Mouse (Mus musculus) heart, embryonic 14.5 days (tissue): ENCODE data around the gene Disp1. TPM values are rescaled to one million over a fixed set of nuclear protein-coding genes. Genes with fewer than 3 reads are reported as not detected.

ENCODE experiments used
- ATAC-seq: fragments of 200-750 bp; cut with Nextera tagmentation; 2 replicates; pipeline ENCODE4 v1.8.0; 2017; ENCODE audit warnings: low read depth, moderate TSS enrichment; ENCODE audit not compliant: insufficient number of reproducible peaks, insufficient read depth, low FRiP score
- H3K27ac ChIP-seq, 2 experiments: fragments of 200-500 bp in 1 of 2; fragments of 300-500 bp in 1 of 2; sonication (generic) in 1 of 2; replicated peaks in 1 of 2; 2 replicates each; pipeline ENCODE4 v1.5.1; 2012 to 2014; ENCODE audit warnings: low read depth in 2 of 2, low read length in 2 of 2, control low read depth in 1 of 2, mild to moderate bottlenecking in 1 of 2, mixed read lengths in 1 of 2; ENCODE audit not compliant: control insufficient read depth in 1 of 2, insufficient read depth in 1 of 2
- H3K27me3 ChIP-seq: fragments of 300-500 bp; sonication (generic); 2 replicates; pipeline ENCODE4 v1.6.1; 2014; ENCODE audit warnings: mild to moderate bottlenecking, low read length, control low read depth; ENCODE audit not compliant: control insufficient read depth, insufficient read depth
- H3K36me3 ChIP-seq: fragments of 300-500 bp; sonication (generic); 2 replicates; pipeline ENCODE4 v1.6.1; 2014; ENCODE audit warnings: mild to moderate bottlenecking, control low read depth, low read length, mixed read lengths; ENCODE audit not compliant: control insufficient read depth, insufficient read depth
- H3K4me1 ChIP-seq, 2 experiments: fragments of 200-500 bp in 1 of 2; fragments of 300-500 bp in 1 of 2; sonication (generic) in 1 of 2; 2 replicates each; pipeline ENCODE4 v1.6.1; 2012 to 2014; ENCODE audit warnings: low read length in 2 of 2, control low read depth in 1 of 2, mixed read lengths in 1 of 2; ENCODE audit not compliant: control insufficient read depth in 2 of 2, insufficient read depth in 2 of 2
- H3K4me2 ChIP-seq: fragments of 300-500 bp; sonication (generic); 2 replicates; pipeline ENCODE4 v1.6.1; 2014; ENCODE audit warnings: mild to moderate bottlenecking, low read length
- H3K4me3 ChIP-seq, 2 experiments: fragments of 200-500 bp in 1 of 2; fragments of 300-500 bp in 1 of 2; sonication (generic) in 1 of 2; 2 replicates each; pipeline ENCODE4 v1.5.1; 2012 to 2014; ENCODE audit warnings: low read length in 2 of 2, mild to moderate bottlenecking in 2 of 2, control low read depth in 1 of 2, low read depth in 1 of 2, moderate library complexity in 1 of 2; ENCODE audit not compliant: control insufficient read depth in 1 of 2, insufficient read depth in 1 of 2
- H3K9ac ChIP-seq: fragments of 300-500 bp; sonication (generic); 2 replicates; pipeline ENCODE4 v1.6.1; 2014; ENCODE audit warnings: mild to moderate bottlenecking, low read length
- H3K9me3 ChIP-seq: fragments of 300-500 bp; sonication (generic); 2 replicates; pipeline ENCODE4 v1.6.1; 2016; ENCODE audit warnings: low read length, control low read depth; ENCODE audit not compliant: control insufficient read depth
- WGBS: fragments of 180-500 bp; shearing (Covaris S2); extraction: QIAGEN DNeasy Blood & Tissue Kit; methylation state at CpG from one replicate; pipeline ENCODE4 v1.1.7; 2014; 5-methylcytosine and 5-hydroxymethylcytosine counted together
- polyA plus RNA-seq: library from polyadenylated mRNA; unstranded; fragments of >200 nt; fragmentation: Nextera tagmentation; extraction: Ambion mirVana; gene quantifications from 2 replicates; pipeline ENCODE4 v1.2.1, GENCODE M21; 2014

Gene Disp1
- polyA plus RNA-seq, 1 experiment from 2014 or later, result 10.8 TPM

DNA sequence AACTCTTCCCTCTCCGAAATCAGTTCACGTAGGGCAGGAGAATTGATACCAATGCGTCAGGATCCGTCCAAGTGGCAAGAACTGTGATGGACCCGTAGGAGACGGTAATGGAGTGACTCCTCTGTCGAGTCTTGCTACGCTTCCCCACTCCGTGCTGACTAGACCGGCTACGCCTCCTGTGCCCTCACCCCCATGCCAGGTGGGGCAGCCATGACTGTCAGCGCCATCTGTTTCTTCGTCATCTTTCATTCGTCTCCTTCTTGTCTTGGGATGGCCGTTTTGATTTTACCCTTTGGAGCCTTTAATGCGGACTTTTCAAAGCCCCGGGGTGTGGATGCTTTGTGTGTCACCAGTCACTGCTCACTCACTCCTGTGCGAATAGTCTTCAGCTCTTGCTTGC, 26.6 kb downstream of the Disp1 start:
- Histone ChIP-seq H3K36me3 (0 out of 2 replicates have a peak, but pooled peaks cover 4% of the 10 kb centered on the region), H3K27me3 (no peaks in the 10 kb centered on the region), H3K27ac (no peak overlapping the region), H3K9ac (no peak overlapping the region), H3K4me3 (no peak overlapping the region), H3K4me2 (no peak overlapping the region), H3K4me1 (peaks cover 20 to 42% of the 10 kb centered on the region in 2 experiments), H3K9me3 (no peaks in the 10 kb centered on the region)
- ATAC-seq, result no peak
- 93% methylated on average over 18 of the region's 18 CpGs for WGBS

DNA sequence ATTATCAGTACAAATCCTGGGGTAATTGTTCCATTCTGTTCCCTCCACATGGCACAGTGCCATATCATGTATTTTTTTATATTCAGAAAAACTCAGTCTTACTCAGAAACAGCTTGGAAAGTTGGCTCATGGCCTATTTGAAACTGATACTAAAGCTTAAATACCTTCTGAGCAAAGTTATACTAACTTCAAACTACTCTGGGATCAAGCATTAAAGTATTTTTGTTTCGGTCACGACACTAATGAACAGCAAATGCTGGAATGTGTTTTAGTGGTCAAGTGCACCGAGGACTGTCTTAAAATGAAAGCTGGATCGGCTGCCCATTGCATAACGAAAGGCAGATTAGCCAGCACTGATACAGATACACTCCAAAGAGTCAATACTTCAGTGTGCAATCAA, 27.2 kb downstream of the Disp1 start:
- H3K36me3 ChIP-seq, result 0 out of 2 replicates have a peak, but pooled peaks cover under 1% of the 10 kb centered on the region
- WGBS, result 44% methylated on average over 5 of the region's 5 CpGs
- H3K4me2 ChIP-seq, result peak overlapping the region; percentile 42
- H3K27ac ChIP-seq, result no peak overlapping the region
- no peaks in the 10 kb centered on the region for H3K27me3 ChIP-seq
- H3K9me3 ChIP-seq, result no peaks in the 10 kb centered on the region
- H3K9ac ChIP-seq, result no peak overlapping the region
- H3K4me1 ChIP-seq, result peaks cover 24 to 48% of the 10 kb centered on the region in 2 experiments
- ATAC-seq, result no peak
- H3K4me3 ChIP-seq, result no peak overlapping the region

GRCm38 (mm10) chr1:183191398-183191797, 29.9 kb downstream of the Disp1 start:
- no peaks in the 10 kb centered on the region for H3K27me3 ChIP-seq
- 63% methylated on average over 10 of the region's 10 CpGs for WGBS
- no peak overlapping the region for H3K4me3 ChIP-seq
- H3K9ac ChIP-seq, result no peak overlapping the region
- no peak overlapping the region for H3K27ac ChIP-seq
- no peak for ATAC-seq
- H3K9me3 ChIP-seq, result no peaks in the 10 kb centered on the region
- no peak overlapping the region for H3K4me2 ChIP-seq
- no peaks in the 10 kb centered on the region for H3K36me3 ChIP-seq
- H3K4me1 ChIP-seq, result peaks cover 32 to 71% of the 10 kb centered on the region in 2 experiments

DNA sequence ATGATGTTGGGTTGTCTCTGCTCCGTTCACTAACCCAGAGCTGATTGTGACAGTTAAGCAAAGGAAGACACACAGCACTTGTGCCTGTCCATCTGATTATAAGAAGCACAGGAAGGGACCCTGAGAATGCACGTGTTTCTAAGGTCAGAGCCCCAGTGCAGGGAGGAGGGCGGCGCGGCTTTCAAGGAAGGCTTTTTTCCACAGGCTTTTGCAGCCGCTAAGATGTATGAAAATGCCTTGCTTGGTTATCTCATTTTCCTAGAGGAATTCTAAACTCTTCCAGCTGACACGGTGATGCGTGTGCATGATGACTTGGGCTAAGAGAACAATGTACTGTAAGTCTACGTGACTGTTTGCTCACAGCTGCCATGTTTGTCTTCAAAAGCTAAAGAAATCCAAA, 30.9 kb downstream of the Disp1 start:
- H3K4me2 ChIP-seq, result no peak overlapping the region
- H3K27ac ChIP-seq, result no peak overlapping the region; a peak in 1 of 4 replicates

DNA sequence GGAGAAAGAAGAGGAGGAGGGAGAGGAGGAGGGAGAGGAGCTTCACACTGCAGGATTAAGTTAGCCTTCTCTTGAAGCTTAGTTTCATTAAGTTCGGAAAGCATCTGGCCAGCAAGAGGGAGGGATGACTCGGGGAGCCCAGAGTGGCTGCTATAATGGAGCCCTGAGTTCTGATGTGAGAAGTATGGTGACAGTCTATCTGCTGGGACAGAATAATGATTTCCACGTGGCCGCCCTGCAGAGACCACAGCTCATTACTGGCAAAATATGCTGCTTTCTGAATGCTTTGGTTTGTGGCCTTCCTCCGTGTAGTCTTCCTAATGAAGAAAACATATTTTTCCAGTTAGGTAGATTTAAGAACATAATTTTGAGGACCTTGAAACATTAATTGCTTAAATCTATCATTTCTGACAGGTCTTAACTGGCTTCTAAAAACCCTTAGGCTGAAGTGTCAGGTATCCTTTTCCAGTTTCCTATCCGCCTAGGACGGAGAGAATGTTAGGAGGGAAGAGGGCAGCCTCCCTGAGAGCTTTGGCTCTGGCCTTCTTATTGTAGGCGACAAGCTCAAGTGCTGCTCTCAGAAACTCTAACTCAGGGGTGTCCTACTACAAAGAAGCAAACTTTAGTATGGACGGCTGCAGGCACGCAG, 32.2 kb downstream of the Disp1 start:
- Histone ChIP-seq H3K36me3 (no peaks in the 10 kb centered on the region), H3K9me3 (no peaks in the 10 kb centered on the region), H3K4me3 (no peak overlapping the region), H3K27ac (peak overlapping the region; percentile 39 to 51; a peak in 3 of 4 replicates), H3K9ac (peak overlapping the region; percentile 36; the same call in 1 of the 2 replicates), H3K27me3 (no peaks in the 10 kb centered on the region), H3K4me2 (no peak overlapping the region; the same call in 1 of the 2 replicates), H3K4me1 (peaks cover 38 to 65% of the 10 kb centered on the region in 2 experiments)
- WGBS, result 42% methylated on average over 10 of the region's 10 CpGs
- ATAC-seq, result no peak

More for the DNA sequence above, 30.9 kb downstream of the Disp1 start:
- 44% methylated on average over 9 of the region's 9 CpGs for WGBS
- no peaks in the 10 kb centered on the region for H3K36me3 ChIP-seq
- no peaks in the 10 kb centered on the region for H3K27me3 ChIP-seq
- no peak overlapping the region; the same call in 1 of the 2 replicates for H3K9ac ChIP-seq
- ATAC-seq, result no peak
- H3K4me3 ChIP-seq, result no peak overlapping the region
- H3K4me1 ChIP-seq, result peaks cover 35 to 71% of the 10 kb centered on the region in 2 experiments
- no peaks in the 10 kb centered on the region for H3K9me3 ChIP-seq

GRCm38 (mm10) chr1:183188115-183189013, 33.0 kb downstream of the Disp1 start:
- H3K9me3 ChIP-seq, result no peaks in the 10 kb centered on the region
- no peak overlapping the region for H3K9ac ChIP-seq
- WGBS, result 50% methylated on average over 20 of the region's 20 CpGs
- H3K4me1 ChIP-seq, result peaks cover 44 to 67% of the 10 kb centered on the region in 2 experiments
- H3K27me3 ChIP-seq, result no peaks in the 10 kb centered on the region
- no peak for ATAC-seq
- H3K27ac ChIP-seq, result peak overlapping the region; percentile 20 to 59; a peak in 2 of 4 replicates
- H3K4me2 ChIP-seq, result peak overlapping the region; percentile 29
- no peak overlapping the region for H3K4me3 ChIP-seq
- no peaks in the 10 kb centered on the region for H3K36me3 ChIP-seq

- Histone ChIP-seq H3K36me3 (no peaks in the 10 kb centered on the region), H3K4me2 (no peak overlapping the region), H3K4me3 (no peak overlapping the region), H3K27ac (no peak overlapping the region), H3K9ac (no peak overlapping the region), H3K27me3 (no peaks in the 10 kb centered on the region), H3K4me1 (peaks cover 41 to 59% of the 10 kb centered on the region in 2 experiments), H3K9me3 (no peaks in the 10 kb centered on the region)
- no peak for ATAC-seq
- 86% methylated on average over 6 of the region's 6 CpGs for WGBS
Observed at GRCm38 (mm10) chr1:183185560-183185959, 35.8 kb downstream of the Disp1 start.
